Mouse (Mus musculus) G1E-ER4 (cell line): ENCODE results near the gene Asb5. TPM values are rescaled to one million over a fixed set of nuclear protein-coding genes. Genes with fewer than 3 reads are reported as not detected.
A peak's percentile ranks its signal among the peaks of the same experiment; 100 is the strongest.

Source experiments
- GATA1 ChIP-seq: IDR thresholded peaks from one replicate; pipeline ENCODE4 v1.8.0; 2012; ENCODE audit warnings: low read length, inconsistent platforms
- polyA plus RNA-seq: library from polyadenylated mRNA; stranded (reverse); fragments of >175 nt; gene quantifications from 2 replicates; pipeline ENCODE4 v1.2.3, GENCODE M21; 2012

The Asb5 gene
- polyA plus RNA-seq = 0.18 TPM in 1 of 2 replicates, not detected in the other

DNA sequence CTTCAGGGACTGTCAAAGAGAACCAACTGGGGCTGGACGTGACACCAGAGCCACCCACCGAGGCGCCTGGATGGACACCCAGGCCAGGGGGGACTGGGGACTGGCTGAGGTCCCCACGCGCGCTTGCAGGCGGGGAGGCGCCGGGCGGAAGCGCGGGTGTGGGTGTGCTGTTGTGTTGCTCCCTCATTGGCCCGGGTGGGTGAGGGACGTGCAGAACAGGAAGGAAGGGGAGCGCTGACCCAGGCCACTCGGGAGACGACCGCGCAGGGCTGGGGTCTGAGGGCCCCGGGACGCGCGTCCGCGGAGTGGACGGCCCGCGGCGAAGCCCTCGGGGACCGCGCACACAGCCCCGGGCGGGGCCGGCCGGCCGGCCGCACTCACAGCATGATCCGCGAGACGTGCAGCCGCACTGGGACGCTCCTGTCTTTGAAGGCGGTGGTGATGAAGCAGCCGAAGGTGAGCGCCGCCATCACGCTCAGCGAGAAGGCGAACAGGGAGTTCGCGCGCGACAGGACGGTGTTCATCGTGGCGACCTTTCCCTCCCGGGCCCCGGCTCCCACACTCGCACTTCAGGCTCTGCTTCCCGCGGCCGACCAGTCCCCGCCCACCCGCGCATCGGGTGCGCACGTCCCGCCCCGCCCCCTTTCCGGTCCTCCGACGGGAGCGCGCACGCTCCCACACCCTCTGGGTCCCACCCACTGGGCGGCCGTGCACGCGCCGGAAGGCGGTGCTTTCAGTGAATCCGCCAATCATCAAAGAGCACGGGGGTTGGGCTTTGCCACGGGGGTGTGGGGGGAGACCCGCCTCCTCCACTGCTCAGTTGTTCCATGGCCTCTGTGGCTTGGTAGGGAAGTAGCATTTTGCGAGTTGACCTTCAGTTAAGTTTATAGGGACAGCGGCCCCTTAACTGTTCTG lies at the start of gene Asb5, which contains the start of gene Spcs3:
Gene Asb5, plus strand, starts transcription at position 199 of the 915 bp plus-strand sequence.
Gene Spcs3, minus strand, starts transcription at position 617 of the 915 bp plus-strand sequence.
- no peak for TF ChIP-seq GATA1

GRCm38 (mm10) chr8:54486555-54487273 lies 42.7 kb upstream of the Asb5 start:
- TF ChIP-seq GATA1 = no peak

DNA sequence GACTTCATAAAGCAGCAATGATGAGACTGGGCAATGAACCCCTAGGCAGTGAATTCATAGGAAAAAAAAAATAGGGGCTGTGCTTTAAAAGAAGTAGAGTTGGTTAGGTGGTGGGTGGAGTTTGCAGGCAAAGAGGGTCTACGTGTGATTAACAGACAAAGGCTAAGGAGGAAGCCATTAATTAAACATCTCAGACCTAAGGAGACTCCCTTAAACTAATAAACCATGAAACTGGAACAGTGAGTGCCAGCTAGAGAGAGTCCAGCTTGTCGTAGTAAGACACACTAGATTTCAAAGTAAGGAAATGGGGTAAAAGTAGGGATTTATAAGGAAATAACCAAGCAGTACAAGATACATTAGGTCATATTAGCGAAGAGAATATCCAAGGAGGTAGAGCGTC lies 40.9 kb upstream of the Asb5 start:
- no peak for TF ChIP-seq GATA1

GRCm38 (mm10) chr8:54491057-54491690 lies 38.2 kb upstream of the Asb5 start:
- TF ChIP-seq GATA1 = no peak

DNA sequence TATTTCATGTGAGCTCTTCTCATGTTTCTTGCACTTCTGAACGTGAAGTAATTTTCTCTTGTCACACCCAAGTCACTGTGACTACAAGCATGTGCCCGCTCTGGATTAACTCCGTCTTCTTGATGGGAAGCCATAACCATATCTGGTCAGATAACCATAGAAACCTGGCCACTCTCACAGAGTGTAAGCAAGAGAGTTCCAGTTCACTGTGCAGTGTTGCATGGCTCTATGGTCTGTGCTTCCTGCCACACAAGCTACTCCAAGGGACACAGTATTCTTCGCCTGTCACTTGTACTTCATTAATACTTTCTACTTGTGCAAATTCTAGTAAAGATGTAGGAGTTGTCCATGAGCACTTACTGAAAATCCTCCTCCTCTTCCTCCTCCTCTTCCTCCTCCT lies 37.4 kb upstream of the Asb5 start:
- TF ChIP-seq GATA1 = no peak

DNA sequence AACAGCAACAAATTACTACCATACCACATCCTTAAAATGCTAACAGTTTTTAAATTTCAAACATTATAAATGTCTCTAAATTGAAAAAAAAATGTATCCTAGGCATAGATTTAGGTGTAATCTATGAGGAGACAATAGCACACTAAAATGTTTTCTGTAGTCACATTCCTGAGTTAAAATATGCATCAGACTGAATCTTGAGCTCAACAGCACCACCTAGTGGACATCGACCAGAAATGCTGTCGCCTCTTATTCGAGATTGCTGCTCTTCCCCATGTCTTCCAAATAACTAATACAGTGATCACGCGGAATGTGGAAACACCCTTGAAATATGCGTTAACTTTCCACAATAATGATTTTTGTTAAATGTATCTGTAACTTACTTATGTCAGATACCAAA lies 36.3 kb upstream of the Asb5 start:
- TF ChIP-seq GATA1 = no peak

DNA sequence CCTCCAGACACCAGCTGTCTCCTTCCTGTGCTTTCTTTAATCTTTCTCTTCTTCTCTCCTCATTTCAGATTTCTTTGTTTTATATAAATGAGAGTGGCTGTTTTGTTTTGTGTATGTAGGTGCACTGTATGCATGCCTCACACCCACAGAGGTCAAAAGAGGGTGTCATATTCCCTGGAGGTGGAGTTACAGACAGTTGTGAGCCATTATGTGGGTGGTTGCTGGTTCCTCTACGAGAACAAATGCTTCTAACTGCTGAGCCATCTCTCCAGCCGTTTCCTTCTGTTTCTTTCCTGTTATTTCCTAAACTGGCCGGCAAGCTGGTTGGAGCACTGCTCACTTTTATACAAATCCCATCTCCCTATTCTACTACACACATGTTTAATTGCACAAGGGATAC lies 35.5 kb upstream of the Asb5 start:
- TF ChIP-seq GATA1 = no peak

DNA sequence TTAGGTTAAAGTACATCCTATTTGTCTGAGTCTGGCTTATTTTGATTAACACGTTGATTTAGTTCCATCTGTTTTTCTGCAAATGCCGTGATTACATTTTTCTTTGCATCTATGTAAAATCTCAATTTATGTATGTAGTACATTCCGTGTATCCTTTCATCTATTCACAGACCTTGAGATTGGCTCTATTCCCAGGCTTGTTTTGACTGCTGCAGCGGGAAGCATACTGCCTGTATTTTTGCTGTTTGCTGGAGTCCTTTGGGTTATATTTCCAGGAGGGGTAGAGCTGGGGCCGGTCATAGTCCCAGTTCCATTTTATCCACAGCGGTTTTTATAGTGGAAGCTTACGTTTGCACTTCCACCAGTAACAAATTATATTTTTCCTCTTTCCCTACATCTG lies 26.3 kb upstream of the Asb5 start:
- no peak for TF ChIP-seq GATA1

DNA sequence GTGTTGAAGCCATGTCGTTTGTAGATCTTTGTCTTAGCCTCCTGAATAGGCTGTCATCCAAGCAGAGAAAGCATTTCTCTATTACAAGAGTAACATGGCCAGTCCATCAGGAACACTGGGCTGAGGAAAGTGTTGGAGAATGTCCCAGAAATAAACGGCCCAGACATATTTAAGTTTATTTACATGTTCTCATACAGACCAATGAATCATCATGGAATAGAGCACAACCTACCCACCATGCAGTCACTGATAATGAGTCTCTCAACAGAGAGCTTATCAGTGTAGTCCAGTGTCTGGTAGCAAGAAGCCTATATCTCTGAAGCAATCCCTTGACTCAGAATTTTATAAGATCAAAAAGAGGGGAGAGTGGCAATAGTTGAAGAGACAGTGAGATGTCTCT lies 24.3 kb upstream of the Asb5 start:
- peak; percentile 20 for TF ChIP-seq GATA1

GRCm38 (mm10) chr8:54507428-54508095 lies 21.8 kb upstream of the Asb5 start:
- TF ChIP-seq GATA1 = no peak

- no peak for TF ChIP-seq GATA1
These were observed 21.3 kb upstream of the Asb5 start for GRCm38 (mm10) chr8:54508096-54508456.

DNA sequence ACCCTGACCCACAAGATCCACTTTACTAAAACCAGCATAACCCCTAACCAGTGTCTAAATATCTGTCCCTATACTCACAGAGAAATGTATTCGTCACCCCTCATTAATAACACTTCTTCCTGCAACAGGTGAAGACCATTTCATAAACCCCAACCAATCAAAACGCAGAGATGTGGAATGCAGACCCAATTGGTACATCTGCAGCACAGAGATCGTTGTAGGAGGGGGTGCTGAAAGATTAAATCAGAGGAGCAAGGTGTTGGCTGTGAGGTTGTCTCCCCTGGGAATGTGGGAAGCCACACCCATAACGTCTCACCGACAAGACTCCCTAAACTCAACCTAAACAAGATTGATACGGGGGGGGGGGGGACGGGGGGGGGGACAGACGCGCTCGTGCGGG lies 20.6 kb upstream of the Asb5 start:
- TF ChIP-seq GATA1 = no peak

GRCm38 (mm10) chr8:54509221-54509721 lies 20.1 kb upstream of the Asb5 start:
- TF ChIP-seq GATA1 = no peak

GRCm38 (mm10) chr8:54511791-54512190 lies 17.6 kb upstream of the Asb5 start:
- peak; percentile 96 for TF ChIP-seq GATA1

DNA sequence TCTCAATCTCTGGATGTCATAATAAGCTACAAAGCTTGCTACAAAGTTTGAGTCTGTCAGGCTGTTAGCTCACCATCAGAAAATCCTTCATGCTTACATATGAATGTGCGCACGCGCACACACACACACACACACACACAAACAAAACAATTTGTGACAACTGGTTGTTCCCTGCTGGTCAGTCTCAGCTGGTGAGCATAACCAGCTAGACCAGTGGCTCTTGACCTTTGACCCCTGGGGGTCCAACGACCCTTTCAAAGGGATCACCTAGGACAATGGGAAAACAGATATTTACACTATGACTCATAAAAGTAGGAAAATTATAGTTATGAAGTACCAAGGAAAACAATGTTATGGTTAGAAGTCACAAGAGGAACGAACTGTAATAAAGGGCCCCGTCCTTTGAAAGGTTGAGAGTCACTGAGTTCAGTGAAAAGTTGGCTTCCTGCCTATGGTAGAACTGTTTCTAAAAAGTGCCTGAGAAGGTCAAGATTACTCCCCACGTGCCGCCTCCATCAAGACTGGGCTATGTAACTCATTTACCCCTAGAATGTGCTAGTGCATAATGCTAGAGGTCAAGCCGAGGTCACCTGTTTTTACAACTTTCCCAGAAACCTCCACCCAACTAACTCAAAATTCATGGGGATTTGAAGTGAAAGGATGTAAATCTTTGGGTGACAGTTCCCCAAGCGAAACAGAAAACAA lies 10.5 kb upstream of the Asb5 start:
- no peak for TF ChIP-seq GATA1

DNA sequence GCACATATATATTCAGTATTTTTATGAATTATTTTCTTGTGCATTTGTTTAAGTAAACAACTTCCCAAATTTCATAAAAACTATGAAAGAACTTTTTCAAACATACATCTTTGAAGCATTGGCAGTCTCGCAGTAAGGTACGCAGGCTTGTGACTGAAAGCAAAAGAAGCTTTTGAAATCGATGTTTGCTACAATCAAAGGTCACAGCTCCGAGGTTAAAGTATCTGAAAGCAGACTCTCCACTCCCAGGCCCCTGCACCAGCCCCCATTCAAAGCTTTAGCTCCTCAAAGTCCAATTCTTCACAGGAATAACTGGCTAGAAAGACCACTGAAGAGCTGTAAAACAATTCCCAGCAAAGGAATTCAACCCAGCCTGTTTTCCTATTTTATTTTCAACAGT lies 8.9 kb upstream of the Asb5 start:
- TF ChIP-seq GATA1 = no peak
